Mouse (Mus musculus): ENCODE measurements around the gene Fsip1. TPM values are rescaled to one million over a fixed set of nuclear protein-coding genes. Genes with fewer than 3 reads are reported as not detected.
A peak's percentile ranks its signal among the peaks of the same experiment; 100 is the strongest.

Fsip1 gene
- polyA plus RNA-seq, 1 experiment from 2014 or later: 3.5 TPM

DNA sequence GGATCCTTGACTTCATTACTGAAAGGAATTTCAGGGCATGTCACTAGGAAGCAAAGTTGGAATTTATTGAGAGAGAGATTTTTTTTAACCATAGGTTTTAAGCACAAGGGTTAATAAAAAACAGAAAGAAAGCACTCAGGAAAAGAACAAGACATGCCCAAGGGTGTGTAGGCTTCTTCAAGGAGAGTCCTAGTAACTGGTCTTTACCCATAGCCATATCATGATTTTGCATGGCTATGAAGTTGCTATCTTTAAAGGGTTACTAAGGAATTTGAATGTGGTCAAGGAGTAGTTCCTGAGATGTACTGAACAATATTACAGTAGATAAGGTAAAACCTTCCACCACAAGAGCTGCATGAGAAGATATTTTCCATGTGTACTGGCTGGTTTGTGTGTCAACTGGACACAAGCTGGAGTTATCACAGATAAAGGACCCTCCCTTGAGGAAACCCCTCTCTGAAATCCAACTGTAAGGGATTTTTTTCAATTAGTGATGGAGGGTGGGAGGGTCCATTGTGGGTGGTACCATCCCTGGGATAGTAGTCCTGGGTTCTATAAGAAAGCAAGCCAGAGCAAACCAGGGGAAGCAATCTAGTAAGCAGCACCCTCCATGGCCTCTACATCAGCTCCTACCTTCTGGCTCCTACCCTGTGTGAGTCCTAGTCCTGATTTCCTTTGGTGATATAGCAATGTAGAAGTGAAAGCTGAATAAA, 76.7 kb downstream of the Fsip1 start:
- DNase-seq (ENCODE audit: low spot score): no peak
- Histone ChIP-seq H3K36me3 (ENCODE audit: control insufficient read depth, insufficient read depth, low read length) (no peaks in the 10 kb centered on the region), H3K27ac (ENCODE audit: low read depth, low read length) (no peak overlapping the region), H3K27me3 (ENCODE audit: control insufficient read depth, insufficient read depth, low read length) (no peaks in the 10 kb centered on the region), H3K9me3 (ENCODE audit: control insufficient read depth, low read length) (no peaks in the 10 kb centered on the region), H3K4me2 (replicated peaks; ENCODE audit: low read depth, low read length) (peak overlapping the region; percentile 25), H3K4me1 (replicated peaks; ENCODE audit: control insufficient read depth, insufficient read depth, low read length) (no peaks in the 10 kb centered on the region), H3K4me3 (ENCODE audit: low read depth, low read length) (peak overlapping the region; percentile 12; the same call in 1 of the 2 replicates), H3K9ac (ENCODE audit: low read depth, low read length) (no peak overlapping the region)
- no peak for ATAC-seq (ENCODE audit: low FRiP score)

DNA sequence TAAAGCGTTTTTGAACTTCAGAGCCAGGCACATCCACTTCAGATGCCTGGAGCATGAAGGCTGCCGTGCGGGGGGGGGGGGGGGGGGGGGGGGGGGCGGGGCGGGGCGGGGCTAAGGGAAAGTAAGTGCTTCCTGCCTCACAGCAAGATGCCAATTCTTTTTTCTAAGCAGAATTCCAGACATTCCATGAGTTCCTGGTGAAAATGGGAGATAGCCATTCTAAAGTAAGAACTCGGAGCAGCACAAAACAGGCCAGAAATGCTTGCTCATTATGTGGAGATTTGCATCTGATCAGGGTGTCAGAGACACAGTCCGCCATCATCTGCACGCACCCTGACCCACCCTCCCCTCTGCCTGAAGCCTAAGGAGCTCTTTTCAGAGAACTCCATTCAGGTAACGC, 77.3 kb downstream of the Fsip1 start:
- 2% methylated on average over 8 of the region's 10 CpGs for WGBS
- 0 out of 2 replicates have a peak, but pooled peaks have one; percentile 40 for ATAC-seq (ENCODE audit: low FRiP score)
- Histone ChIP-seq H3K9me3 (ENCODE audit: control insufficient read depth, low read length) (no peaks in the 10 kb centered on the region), H3K36me3 (ENCODE audit: control insufficient read depth, insufficient read depth, low read length) (no peaks in the 10 kb centered on the region), H3K4me2 (replicated peaks; ENCODE audit: low read depth, low read length) (peak overlapping the region; percentile 25), H3K27ac (ENCODE audit: low read depth, low read length) (no peak overlapping the region), H3K4me1 (replicated peaks; ENCODE audit: control insufficient read depth, insufficient read depth, low read length) (no peaks in the 10 kb centered on the region), H3K9ac (ENCODE audit: low read depth, low read length) (no peak overlapping the region), H3K27me3 (ENCODE audit: control insufficient read depth, insufficient read depth, low read length) (no peaks in the 10 kb centered on the region), H3K4me3 (ENCODE audit: low read depth, low read length) (peak overlapping the region; percentile 12; the same call in 1 of the 2 replicates)
- DNase-seq (ENCODE audit: low spot score): peak; percentile 27

DNA sequence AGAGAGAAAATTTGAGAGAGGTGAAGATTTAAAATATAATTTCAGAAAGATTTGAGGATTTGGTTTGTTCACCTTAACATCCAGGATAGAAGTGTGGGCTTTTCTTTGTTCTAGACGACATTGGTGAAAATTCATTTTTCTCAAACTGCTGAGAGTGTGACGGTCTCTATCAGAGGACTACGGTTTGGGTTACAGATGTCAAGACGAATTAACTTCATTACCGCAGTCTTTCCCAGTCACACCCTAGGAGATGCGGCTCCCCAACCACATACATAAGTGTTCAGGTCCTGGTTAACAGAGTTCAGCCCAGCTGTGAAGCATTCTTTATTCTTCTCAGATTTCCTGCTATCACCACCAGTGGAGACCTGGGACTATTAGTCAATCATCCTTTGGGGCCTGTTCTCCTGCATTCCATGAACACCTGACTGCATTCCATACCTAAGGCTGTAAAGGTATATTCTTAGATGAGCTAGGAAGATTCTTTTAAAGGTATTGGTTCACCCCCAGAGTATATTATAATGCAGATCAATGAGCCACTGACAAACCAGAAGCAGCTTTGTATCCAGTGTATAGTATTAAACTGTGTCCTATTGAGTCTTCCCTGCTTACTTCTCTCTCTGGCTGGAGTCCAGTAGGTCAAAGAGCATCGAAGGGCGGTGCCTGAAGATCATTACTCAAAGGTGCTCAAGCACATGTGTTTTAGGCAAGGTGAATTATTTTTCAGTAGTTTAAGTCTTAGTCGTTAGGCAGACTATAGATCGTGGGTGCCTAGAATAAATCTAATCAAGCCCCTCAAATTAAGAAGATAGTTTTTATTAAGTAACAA, 82.0 kb downstream of the Fsip1 start:
- no peak overlapping the region for H3K4me3 ChIP-seq (ENCODE audit: low read depth, low read length)
- no peaks in the 10 kb centered on the region for H3K36me3 ChIP-seq (ENCODE audit: control insufficient read depth, insufficient read depth, low read length)
- H3K4me2 ChIP-seq (replicated peaks; ENCODE audit: low read depth, low read length): no peak overlapping the region
- H3K9me3 ChIP-seq (ENCODE audit: control insufficient read depth, low read length): no peaks in the 10 kb centered on the region
- H3K27ac ChIP-seq (ENCODE audit: low read depth, low read length): no peak overlapping the region
- H3K4me1 ChIP-seq (replicated peaks; ENCODE audit: control insufficient read depth, insufficient read depth, low read length): no peaks in the 10 kb centered on the region; the same call in 1 of the 2 replicates
- DNase-seq (ENCODE audit: low spot score): no peak
- ATAC-seq (ENCODE audit: low FRiP score): no peak
- H3K27me3 ChIP-seq (ENCODE audit: control insufficient read depth, insufficient read depth, low read length): no peaks in the 10 kb centered on the region
- H3K9ac ChIP-seq (ENCODE audit: low read depth, low read length): no peak overlapping the region
- whole genome bisulfite sequencing: 75% methylated on average over 10 of the region's 10 CpGs

DNA sequence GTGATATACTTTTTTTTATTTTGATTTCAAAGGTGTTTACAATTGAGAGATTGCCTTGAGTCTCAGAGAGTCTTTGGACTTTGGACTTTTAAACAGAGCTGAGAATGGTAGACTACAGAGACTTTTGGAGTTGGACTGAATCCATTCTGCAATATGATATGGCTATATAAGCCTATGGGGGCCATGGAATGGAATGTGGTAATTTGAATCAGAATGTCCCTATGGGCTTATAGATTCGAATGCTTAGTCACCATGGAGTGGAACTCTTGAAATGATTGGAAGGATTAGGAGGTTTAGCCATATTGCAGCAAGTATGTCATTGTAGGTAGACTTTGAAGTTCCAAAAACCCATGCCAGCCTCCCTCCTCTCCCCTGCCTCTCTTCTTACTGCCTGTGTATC, 88.5 kb downstream of the Fsip1 start:
- no peak for DNase-seq (ENCODE audit: low spot score)
- Histone ChIP-seq H3K9ac (ENCODE audit: low read depth, low read length) (no peak overlapping the region), H3K4me1 (replicated peaks; ENCODE audit: control insufficient read depth, insufficient read depth, low read length) (no peaks in the 10 kb centered on the region), H3K9me3 (ENCODE audit: control insufficient read depth, low read length) (no peaks in the 10 kb centered on the region), H3K27me3 (ENCODE audit: control insufficient read depth, insufficient read depth, low read length) (no peaks in the 10 kb centered on the region), H3K4me3 (ENCODE audit: low read depth, low read length) (no peak overlapping the region), H3K36me3 (ENCODE audit: control insufficient read depth, insufficient read depth, low read length) (no peaks in the 10 kb centered on the region), H3K4me2 (replicated peaks; ENCODE audit: low read depth, low read length) (no peak overlapping the region), H3K27ac (ENCODE audit: low read depth, low read length) (no peak overlapping the region)
- ATAC-seq (ENCODE audit: low FRiP score): no peak
- 73% methylated on average over 1 of the region's 1 CpGs for WGBS

DNA sequence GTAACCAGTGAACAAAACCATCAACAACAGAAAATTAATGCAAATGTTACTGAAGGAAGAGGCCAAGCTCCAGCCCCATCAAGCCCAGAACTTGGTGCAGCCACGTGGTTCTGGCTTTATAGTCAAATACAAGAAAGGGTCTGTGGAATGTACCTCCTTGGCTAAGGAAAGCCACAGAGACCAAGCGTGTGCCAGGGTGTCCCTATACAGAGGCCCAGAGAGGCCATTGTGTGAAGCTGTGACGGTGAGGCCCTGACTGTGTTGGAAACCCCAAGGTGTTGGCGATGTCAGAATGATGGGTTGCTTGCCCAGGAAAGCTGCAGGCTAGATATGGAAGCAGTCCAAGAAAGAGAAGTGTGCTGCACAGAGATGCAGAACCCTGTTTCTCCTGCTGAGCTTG, 89.0 kb downstream of the Fsip1 start:
- H3K4me3 ChIP-seq (ENCODE audit: low read depth, low read length): no peak overlapping the region
- no peaks in the 10 kb centered on the region for H3K27me3 ChIP-seq (ENCODE audit: control insufficient read depth, insufficient read depth, low read length)
- H3K27ac ChIP-seq (ENCODE audit: low read depth, low read length): no peak overlapping the region
- WGBS: 73% methylated on average over 4 of the region's 4 CpGs
- DNase-seq (ENCODE audit: low spot score) (no peak), ATAC-seq (ENCODE audit: low FRiP score) (no peak)
- no peaks in the 10 kb centered on the region for H3K4me1 ChIP-seq (replicated peaks; ENCODE audit: control insufficient read depth, insufficient read depth, low read length)
- H3K9me3 ChIP-seq (ENCODE audit: control insufficient read depth, low read length): no peaks in the 10 kb centered on the region
- no peak overlapping the region for H3K9ac ChIP-seq (ENCODE audit: low read depth, low read length)
- H3K4me2 ChIP-seq (replicated peaks; ENCODE audit: low read depth, low read length): no peak overlapping the region
- H3K36me3 ChIP-seq (ENCODE audit: control insufficient read depth, insufficient read depth, low read length): no peaks in the 10 kb centered on the region

DNA sequence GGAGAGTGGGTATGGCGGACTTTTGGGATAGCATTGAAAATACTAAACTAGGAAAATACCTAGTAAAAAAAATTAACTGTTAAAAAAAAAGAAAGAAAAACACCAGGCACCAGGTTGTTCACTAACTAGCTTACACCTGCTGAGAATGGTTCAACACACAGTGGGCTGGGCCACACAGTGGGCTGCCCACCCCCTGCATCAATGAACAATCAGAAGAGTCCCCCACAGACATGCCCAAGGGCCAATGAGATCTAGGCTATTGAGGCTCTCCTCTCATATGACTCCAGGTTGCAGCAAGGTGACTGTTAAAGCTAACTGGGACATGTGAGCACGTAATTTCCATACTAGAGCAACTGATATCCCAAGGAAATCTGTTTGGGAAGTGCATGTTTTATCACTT, 91.1 kb downstream of the Fsip1 start:
- Histone ChIP-seq H3K4me1 (replicated peaks; ENCODE audit: control insufficient read depth, insufficient read depth, low read length) (no peaks in the 10 kb centered on the region), H3K9ac (ENCODE audit: low read depth, low read length) (no peak overlapping the region), H3K4me3 (ENCODE audit: low read depth, low read length) (no peak overlapping the region), H3K4me2 (replicated peaks; ENCODE audit: low read depth, low read length) (no peak overlapping the region), H3K27me3 (ENCODE audit: control insufficient read depth, insufficient read depth, low read length) (no peaks in the 10 kb centered on the region), H3K9me3 (ENCODE audit: control insufficient read depth, low read length) (no peaks in the 10 kb centered on the region), H3K36me3 (ENCODE audit: control insufficient read depth, insufficient read depth, low read length) (no peaks in the 10 kb centered on the region), H3K27ac (ENCODE audit: low read depth, low read length) (no peak overlapping the region)
- DNase-seq (ENCODE audit: low spot score) (no peak), ATAC-seq (ENCODE audit: low FRiP score) (no peak)
- 92% methylated on average over 2 of the region's 2 CpGs for WGBS

DNA sequence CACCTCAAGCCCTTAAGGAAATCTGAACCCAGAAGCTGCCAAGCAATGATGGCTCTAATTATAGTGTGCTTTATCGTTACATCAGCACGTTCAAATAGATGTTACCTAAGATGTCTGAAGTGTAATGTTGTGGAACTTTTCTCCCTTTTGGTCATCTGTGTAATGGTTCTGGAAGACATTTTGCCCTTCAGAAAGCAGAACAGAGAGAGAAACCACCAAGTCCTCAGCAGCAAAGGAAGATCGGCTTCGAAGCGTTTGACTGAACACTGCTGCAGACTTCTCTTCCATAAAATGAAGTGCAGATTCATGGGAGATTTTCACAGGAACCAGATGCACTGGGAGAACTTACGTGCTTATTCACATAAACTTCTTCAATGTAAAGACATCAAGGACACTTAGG, 92.6 kb downstream of the Fsip1 start:
- Histone ChIP-seq H3K36me3 (ENCODE audit: control insufficient read depth, insufficient read depth, low read length) (no peaks in the 10 kb centered on the region), H3K27me3 (ENCODE audit: control insufficient read depth, insufficient read depth, low read length) (no peaks in the 10 kb centered on the region), H3K4me1 (replicated peaks; ENCODE audit: control insufficient read depth, insufficient read depth, low read length) (no peaks in the 10 kb centered on the region), H3K27ac (ENCODE audit: low read depth, low read length) (no peak overlapping the region), H3K4me2 (replicated peaks; ENCODE audit: low read depth, low read length) (no peak overlapping the region), H3K4me3 (ENCODE audit: low read depth, low read length) (no peak overlapping the region), H3K9ac (ENCODE audit: low read depth, low read length) (no peak overlapping the region), H3K9me3 (ENCODE audit: control insufficient read depth, low read length) (no peaks in the 10 kb centered on the region)
- no peak for DNase-seq (ENCODE audit: low spot score)
- 87% methylated on average over 6 of the region's 6 CpGs for WGBS
- ATAC-seq (ENCODE audit: low FRiP score): no peak

DNA sequence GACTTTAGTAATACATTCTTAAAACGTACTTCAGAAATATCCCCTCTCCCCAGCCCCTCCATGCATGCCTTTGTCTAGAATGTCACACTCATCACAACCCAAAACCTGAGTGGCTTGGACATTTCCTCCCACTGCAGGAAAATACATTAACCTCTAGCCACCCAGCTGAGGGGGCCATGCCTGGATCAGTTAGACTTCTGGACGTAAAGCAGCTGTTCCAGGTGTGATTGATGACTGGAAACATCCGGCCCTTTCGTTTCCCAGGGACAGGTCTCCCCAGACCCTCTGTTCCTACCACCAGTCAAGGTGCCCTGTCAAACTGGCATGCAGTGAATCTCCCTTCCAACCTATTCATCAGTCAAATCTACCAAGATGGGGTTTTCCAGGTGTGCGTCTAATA, 94.3 kb downstream of the Fsip1 start:
- WGBS: 55% methylated on average over 5 of the region's 5 CpGs
- H3K4me1 ChIP-seq (replicated peaks; ENCODE audit: control insufficient read depth, insufficient read depth, low read length): no peaks in the 10 kb centered on the region
- no peaks in the 10 kb centered on the region for H3K36me3 ChIP-seq (ENCODE audit: control insufficient read depth, insufficient read depth, low read length)
- no peak overlapping the region for H3K27ac ChIP-seq (ENCODE audit: low read depth, low read length)
- H3K9ac ChIP-seq (ENCODE audit: low read depth, low read length): no peak overlapping the region
- no peak overlapping the region for H3K4me2 ChIP-seq (replicated peaks; ENCODE audit: low read depth, low read length)
- DNase-seq (ENCODE audit: low spot score) (no peak), ATAC-seq (ENCODE audit: low FRiP score) (no peak)
- no peaks in the 10 kb centered on the region for H3K27me3 ChIP-seq (ENCODE audit: control insufficient read depth, insufficient read depth, low read length)
- no peak overlapping the region for H3K4me3 ChIP-seq (ENCODE audit: low read depth, low read length)
- H3K9me3 ChIP-seq (ENCODE audit: control insufficient read depth, low read length): no peaks in the 10 kb centered on the region

DNA sequence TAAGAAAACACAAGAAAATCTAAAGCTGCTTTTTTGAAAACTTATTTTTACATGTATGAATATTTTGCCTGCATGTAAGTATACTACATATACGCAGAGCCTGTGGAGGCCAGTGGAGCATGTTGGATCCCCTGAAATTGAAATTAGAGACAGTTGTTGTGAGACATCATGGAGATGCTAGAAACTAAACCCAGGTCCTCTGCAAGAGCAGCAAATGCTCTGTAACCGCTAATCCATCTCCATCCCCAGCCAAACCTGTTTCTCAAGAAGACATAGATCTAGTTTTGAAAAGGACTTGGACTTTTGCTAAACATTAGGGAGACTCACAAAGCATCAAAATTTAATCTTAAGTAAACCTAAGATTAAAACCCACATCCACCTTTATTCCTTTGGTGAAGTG, 95.8 kb downstream of the Fsip1 start:
- ATAC-seq (ENCODE audit: low FRiP score) (no peak), DNase-seq (ENCODE audit: low spot score) (no peak)
- WGBS: 61% methylated on average over 2 of the region's 2 CpGs
- no peaks in the 10 kb centered on the region for H3K27me3 ChIP-seq (ENCODE audit: control insufficient read depth, insufficient read depth, low read length)
- H3K9me3 ChIP-seq (ENCODE audit: control insufficient read depth, low read length): no peaks in the 10 kb centered on the region
- no peak overlapping the region for H3K4me2 ChIP-seq (replicated peaks; ENCODE audit: low read depth, low read length)
- no peak overlapping the region for H3K9ac ChIP-seq (ENCODE audit: low read depth, low read length)
- no peak overlapping the region for H3K4me3 ChIP-seq (ENCODE audit: low read depth, low read length)
- no peaks in the 10 kb centered on the region for H3K4me1 ChIP-seq (replicated peaks; ENCODE audit: control insufficient read depth, insufficient read depth, low read length)
- H3K36me3 ChIP-seq (ENCODE audit: control insufficient read depth, insufficient read depth, low read length): no peaks in the 10 kb centered on the region
- no peak overlapping the region for H3K27ac ChIP-seq (ENCODE audit: low read depth, low read length)
